Mouse (Mus musculus): ENCODE data around the gene Sorbs1. TPM values are rescaled to one million over a fixed set of nuclear protein-coding genes. Genes with fewer than 3 reads are reported as not detected.

The Sorbs1 gene
- polyA plus RNA-seq, 1 experiment from 2014 or later = 72.1 TPM

DNA sequence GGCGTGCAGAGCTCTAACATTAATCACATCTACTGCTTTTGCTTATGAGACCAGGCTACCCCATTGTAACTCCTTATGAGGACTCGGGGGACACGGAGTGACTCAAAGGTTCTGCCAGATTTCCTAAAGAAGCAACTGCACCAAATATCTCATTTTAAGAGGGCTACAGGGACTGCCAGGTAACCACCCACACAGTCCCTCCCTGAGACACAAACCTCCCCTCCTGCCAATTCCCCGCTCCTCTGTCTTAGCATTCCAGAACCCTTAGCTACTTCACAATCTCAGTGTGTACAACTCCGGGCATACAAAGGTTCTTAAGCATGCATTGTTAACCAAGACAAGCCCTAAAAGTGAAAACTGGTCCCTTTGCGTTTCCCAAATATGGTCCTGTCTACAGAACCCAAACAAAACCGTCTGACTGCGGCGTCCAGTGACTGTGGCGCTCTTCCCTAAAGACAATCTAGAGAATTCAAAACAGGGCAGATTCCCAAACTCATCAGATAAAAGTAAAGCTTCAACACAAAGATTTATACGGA lies 104.0 kb downstream of the Sorbs1 start:
- H3K36me3 ChIP-seq = no peaks in the 10 kb centered on the region
- 0 out of 2 replicates have a peak, but pooled peaks have one; percentile 3 for ATAC-seq
- no peak overlapping the region for H3K4me3 ChIP-seq (replicated peaks)
- peak overlapping the region; percentile 51; the same call in 1 of the 2 replicates for H3K27ac ChIP-seq
- H3K27me3 ChIP-seq (replicated peaks) = no peaks in the 10 kb centered on the region
- no peak overlapping the region for H3K4me2 ChIP-seq (replicated peaks)
- H3K9me3 ChIP-seq = no peaks in the 10 kb centered on the region
- WGBS = 78% methylated on average over 11 of the region's 11 CpGs
- H3K9ac ChIP-seq = no peak overlapping the region
- peaks cover 13% of the 10 kb centered on the region; the same call in 1 of the 2 replicates for H3K4me1 ChIP-seq (replicated peaks)

DNA sequence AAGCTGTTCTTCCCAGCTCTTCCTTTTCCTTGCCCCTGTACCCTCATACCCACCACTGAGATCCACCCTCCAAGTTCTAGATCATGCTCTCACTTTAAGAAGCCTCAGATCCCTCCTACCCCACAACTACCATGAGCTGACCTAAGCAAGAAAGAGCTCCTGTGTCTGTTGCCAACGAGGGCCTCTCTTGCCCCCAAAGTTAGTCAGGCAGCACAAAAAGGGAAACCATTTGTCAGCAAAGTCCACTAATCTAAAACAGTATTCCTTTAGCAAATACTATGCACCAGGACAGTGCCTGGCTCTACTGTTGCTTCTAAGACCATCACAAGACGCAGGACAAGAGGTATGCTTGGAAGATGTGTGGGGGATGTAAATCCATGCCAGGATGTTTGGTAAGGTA lies 106.4 kb downstream of the Sorbs1 start:
- no peak overlapping the region for H3K4me2 ChIP-seq (replicated peaks)
- H3K36me3 ChIP-seq = no peaks in the 10 kb centered on the region
- no peak overlapping the region for H3K9ac ChIP-seq
- WGBS = 81% methylated on average over 2 of the region's 2 CpGs
- no peaks in the 10 kb centered on the region for H3K27me3 ChIP-seq (replicated peaks)
- H3K27ac ChIP-seq = no peak overlapping the region
- no peak overlapping the region for H3K4me3 ChIP-seq (replicated peaks)
- H3K9me3 ChIP-seq = no peaks in the 10 kb centered on the region
- peaks cover 13% of the 10 kb centered on the region for H3K4me1 ChIP-seq (replicated peaks)
- no peak for ATAC-seq

DNA sequence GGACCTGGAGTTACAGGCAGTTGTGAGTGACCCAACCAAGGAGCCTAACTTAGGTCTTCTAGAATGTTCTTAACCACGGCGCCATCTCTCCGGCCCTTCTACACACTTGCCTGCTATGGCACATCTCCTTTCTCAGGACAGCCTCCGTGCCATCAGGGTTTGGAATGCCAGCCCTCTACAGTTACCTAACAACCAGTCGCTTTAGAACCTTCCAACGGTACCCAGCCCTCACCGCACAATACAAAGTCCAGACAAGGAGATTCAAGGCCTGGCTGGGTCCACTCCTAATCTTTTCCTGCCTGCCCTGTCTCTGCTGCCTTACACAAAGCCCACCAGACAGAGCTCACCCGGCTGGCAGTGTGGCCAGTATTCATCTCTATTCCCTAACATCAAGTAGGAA lies 106.9 kb downstream of the Sorbs1 start:
- Histone ChIP-seq H3K36me3 (no peaks in the 10 kb centered on the region), H3K9ac (no peak overlapping the region), H3K4me3 (replicated peaks) (no peak overlapping the region), H3K4me2 (replicated peaks) (no peak overlapping the region), H3K4me1 (replicated peaks) (peaks cover 16% of the 10 kb centered on the region), H3K27ac (no peak overlapping the region), H3K9me3 (no peaks in the 10 kb centered on the region), H3K27me3 (replicated peaks) (no peaks in the 10 kb centered on the region)
- 94% methylated on average over 8 of the region's 8 CpGs for WGBS
- no peak for ATAC-seq

DNA sequence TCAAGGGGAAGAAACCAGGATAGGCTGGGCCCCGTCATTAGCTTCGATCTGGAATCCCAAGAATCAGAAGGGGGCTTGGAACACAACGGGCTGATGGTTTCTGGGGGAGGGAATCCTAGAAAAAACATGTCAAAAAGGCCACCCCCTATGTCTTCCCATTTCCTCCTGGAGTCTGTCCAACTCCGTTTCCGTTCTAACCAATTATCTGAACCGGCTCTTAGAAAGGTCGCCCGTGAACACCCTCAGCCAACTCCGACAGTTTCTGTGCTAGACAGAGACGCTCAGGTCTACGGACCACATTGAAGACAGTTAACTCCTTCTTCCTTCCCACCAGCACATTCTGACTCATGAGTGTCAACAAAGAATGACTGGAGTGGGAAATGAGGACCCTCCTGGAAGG lies 107.8 kb downstream of the Sorbs1 start:
- ATAC-seq = no peak
- Histone ChIP-seq H3K4me3 (replicated peaks) (no peak overlapping the region), H3K36me3 (no peaks in the 10 kb centered on the region), H3K9ac (no peak overlapping the region), H3K4me2 (replicated peaks) (no peak overlapping the region), H3K27ac (peak overlapping the region; percentile 66), H3K4me1 (replicated peaks) (peaks cover 24% of the 10 kb centered on the region), H3K9me3 (no peaks in the 10 kb centered on the region), H3K27me3 (replicated peaks) (no peaks in the 10 kb centered on the region)
- 35% methylated on average over 11 of the region's 11 CpGs for WGBS

DNA sequence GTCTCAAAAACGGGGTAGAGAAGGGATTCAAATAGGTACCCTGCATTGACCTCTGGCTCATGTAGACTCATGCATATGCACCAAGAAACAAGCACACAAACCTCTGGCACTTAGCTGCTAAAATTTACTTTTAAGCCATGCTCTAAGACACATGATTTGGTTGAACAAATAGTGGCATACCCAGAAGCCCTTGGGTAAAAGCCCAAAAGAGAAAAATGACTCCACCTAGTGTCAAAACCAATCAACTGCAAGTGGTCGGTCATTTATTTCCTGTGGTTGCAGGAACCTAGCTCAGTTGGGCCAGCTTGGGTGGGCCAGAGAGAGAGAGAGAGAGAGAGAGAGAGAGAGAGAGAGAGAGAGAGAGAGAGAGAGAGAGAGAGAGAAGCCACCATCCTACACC lies 109.0 kb downstream of the Sorbs1 start:
- Histone ChIP-seq H3K27ac (0 out of 2 replicates have a peak overlapping the region, but pooled peaks have one; percentile 66), H3K4me3 (replicated peaks) (no peak overlapping the region), H3K27me3 (replicated peaks) (no peaks in the 10 kb centered on the region), H3K9ac (no peak overlapping the region), H3K9me3 (no peaks in the 10 kb centered on the region), H3K4me2 (replicated peaks) (no peak overlapping the region), H3K36me3 (no peaks in the 10 kb centered on the region), H3K4me1 (replicated peaks) (peaks cover 23% of the 10 kb centered on the region)
- 68% methylated on average over 2 of the region's 2 CpGs for WGBS
- no peak for ATAC-seq

DNA sequence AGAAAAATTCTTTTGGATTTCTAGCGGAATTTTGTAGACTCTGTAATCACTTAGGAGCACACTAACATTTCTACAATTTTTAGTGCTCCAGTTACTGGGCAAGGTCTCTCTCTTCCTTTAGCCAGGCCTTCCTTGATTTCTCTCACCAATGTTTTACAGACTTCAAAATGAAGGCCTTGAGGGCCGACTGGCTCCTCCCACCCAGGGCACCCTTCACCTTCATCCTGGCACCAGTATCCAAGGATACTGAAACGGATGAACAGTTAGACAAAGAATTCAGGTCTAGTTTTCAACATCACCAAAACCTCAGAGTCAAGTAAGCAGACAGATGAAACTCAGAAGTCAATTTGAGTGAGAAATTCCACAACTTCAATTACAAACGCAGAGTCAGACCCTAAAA lies 109.6 kb downstream of the Sorbs1 start:
- no peaks in the 10 kb centered on the region for H3K9me3 ChIP-seq
- no peak overlapping the region for H3K4me3 ChIP-seq (replicated peaks)
- H3K27me3 ChIP-seq (replicated peaks) = no peaks in the 10 kb centered on the region
- 81% methylated on average over 4 of the region's 4 CpGs for WGBS
- no peak overlapping the region for H3K9ac ChIP-seq
- H3K4me1 ChIP-seq (replicated peaks) = peaks cover 21% of the 10 kb centered on the region
- H3K36me3 ChIP-seq = no peaks in the 10 kb centered on the region
- no peak overlapping the region for H3K27ac ChIP-seq
- H3K4me2 ChIP-seq (replicated peaks) = no peak overlapping the region
- no peak for ATAC-seq

DNA sequence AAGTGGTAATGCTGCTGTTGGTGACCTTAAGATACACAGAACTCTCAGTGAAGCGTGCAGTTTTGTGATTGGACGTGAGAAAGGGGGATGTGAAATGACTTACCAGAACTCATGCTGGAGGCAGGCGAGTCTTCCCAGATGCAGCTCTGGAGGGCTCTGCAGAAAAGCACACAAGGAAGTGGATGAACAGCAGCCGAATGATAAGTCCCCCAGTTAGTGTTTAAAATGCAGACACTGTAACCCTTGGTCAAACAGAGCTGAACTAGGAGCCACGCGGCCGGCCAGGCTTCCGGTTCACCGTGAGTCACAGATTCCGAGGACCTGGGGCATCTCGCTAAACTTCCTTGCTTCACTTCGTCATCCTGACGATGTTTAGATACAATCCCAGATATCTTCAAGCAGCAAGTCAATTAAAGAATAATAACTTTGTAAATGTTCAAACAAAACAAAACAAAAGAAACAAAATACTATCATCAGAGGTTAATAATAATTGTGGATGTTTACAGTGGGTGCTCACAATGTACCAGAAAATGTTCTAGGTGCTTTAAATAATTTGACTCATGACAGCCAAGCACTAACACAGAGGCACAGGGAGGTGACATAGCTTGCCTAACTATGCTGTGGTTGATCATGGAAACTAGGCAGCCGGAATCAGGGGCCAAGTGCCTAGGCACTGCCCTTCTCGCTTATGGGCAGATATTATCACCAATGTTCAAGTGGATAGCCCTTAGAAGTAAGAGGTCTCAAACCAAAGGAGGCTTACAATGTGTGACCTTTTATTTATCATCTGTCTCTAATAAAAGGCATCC lies 111.2 kb downstream of the Sorbs1 start:
- no peaks in the 10 kb centered on the region for H3K9me3 ChIP-seq
- peak overlapping the region; percentile 12; the same call in 1 of the 2 replicates for H3K4me2 ChIP-seq (replicated peaks)
- H3K9ac ChIP-seq = no peak overlapping the region
- WGBS = 28% methylated on average over 15 of the region's 15 CpGs
- peak overlapping the region; percentile 52; the same call in 1 of the 2 replicates for H3K27ac ChIP-seq
- H3K27me3 ChIP-seq (replicated peaks) = no peaks in the 10 kb centered on the region
- peaks cover 21% of the 10 kb centered on the region for H3K4me1 ChIP-seq (replicated peaks)
- H3K36me3 ChIP-seq = no peaks in the 10 kb centered on the region
- ATAC-seq = peak; percentile 50; the same call in 1 of the 2 replicates
- no peak overlapping the region for H3K4me3 ChIP-seq (replicated peaks)

DNA sequence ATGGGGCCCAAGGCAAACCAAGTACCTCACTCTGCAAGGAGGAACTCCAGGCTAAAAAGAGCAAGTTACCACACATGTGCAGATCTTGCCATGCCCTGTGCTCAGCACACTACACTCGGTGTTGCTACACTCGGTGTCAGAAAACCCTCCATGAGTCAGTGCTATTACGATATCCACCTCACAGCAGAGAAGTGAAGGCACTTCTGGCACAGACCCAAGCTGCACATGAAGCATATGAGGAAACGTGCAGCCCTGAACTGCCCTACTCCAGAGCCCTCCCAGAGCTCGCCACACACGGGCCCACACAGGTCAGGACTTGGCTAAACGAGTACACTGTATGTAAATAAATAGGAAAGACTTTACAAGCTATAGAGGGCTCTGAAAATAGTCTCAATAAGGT lies 112.4 kb downstream of the Sorbs1 start:
- H3K27me3 ChIP-seq (replicated peaks) = no peaks in the 10 kb centered on the region
- H3K27ac ChIP-seq = no peak overlapping the region
- no peak overlapping the region for H3K4me2 ChIP-seq (replicated peaks)
- H3K9ac ChIP-seq = no peak overlapping the region
- ATAC-seq = peak; percentile 74
- H3K4me1 ChIP-seq (replicated peaks) = peaks cover 21% of the 10 kb centered on the region
- H3K9me3 ChIP-seq = no peaks in the 10 kb centered on the region
- H3K4me3 ChIP-seq (replicated peaks) = no peak overlapping the region
- 40% methylated on average over 7 of the region's 7 CpGs for WGBS
- H3K36me3 ChIP-seq = no peaks in the 10 kb centered on the region

DNA sequence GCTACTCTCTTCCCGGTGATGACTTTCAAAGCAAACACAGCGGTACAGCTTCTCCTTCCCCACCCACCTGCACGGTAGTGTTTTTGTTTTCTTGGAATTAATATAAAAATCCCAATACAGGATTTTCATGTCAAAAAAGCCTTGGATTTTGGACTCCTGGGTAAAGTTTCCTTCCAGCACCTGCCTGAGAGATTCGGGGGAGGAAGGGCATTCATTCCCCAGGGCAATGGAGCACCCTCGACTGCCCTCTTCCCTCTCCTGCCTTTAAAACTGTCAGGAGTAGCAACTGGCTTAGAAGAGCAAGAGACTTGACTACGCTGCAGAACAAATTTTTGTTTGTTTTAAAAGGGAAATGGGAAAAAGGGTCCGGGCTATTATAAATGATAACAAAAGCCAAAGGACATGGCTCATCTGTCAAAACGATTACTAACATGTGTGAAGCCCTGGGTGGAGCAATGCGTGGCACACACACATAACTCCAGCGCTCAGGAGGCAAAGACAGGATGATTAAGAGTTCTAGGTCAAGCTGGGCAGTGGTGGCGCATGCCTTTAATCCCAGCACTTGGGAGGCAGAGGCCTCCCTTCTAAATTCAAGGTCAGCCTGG lies 113.1 kb downstream of the Sorbs1 start:
- Histone ChIP-seq H3K9ac (no peak overlapping the region), H3K36me3 (no peaks in the 10 kb centered on the region), H3K4me1 (replicated peaks) (peaks cover 22% of the 10 kb centered on the region), H3K9me3 (no peaks in the 10 kb centered on the region), H3K27me3 (replicated peaks) (no peaks in the 10 kb centered on the region), H3K4me2 (replicated peaks) (no peak overlapping the region), H3K4me3 (replicated peaks) (no peak overlapping the region), H3K27ac (no peak overlapping the region)
- ATAC-seq = no peak
- WGBS = 51% methylated on average over 11 of the region's 11 CpGs

DNA sequence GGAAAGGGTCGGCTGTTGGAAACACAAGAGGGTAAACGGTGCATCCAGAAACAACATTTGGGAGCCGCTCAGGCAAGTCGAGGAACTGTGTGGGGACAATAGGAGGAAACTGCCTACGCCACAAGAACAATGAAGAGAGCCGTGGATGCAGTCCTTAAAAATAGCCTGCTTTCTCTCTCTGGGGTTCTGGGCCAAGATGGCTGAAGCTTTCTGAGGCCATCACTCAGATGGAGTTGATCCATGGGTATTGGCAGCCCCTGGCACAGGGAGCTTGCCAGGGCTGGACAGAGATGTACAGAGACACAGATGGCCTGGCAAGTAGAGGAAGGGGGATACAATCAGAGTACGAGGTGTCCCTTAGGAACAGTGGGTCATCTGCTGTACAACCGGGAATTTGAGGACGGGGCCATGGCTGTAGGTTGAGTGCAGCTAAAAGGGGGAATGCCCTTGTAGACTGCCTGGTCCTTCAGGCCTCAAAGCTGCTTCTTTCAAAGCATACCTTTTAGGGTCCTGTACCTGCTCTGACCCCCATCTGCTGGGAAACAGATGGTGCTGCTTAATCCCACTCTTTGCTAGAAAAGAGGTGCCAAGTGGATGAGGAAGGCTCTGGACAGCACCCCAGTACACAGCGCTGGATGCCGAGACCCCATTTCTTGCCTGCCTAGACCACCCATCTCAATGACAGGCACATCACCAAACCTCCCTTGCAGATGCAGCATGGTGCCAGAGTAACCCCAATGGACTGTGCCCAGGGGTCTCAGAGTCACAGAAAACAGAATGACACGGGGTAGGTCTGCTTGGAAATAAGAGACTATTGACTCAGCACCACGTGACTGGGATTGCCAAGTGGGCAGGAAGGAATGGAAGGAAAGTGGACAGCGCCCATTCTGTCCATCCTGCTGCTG lies 117.6 kb downstream of the Sorbs1 start:
- no peak for ATAC-seq
- peaks cover 19% of the 10 kb centered on the region for H3K4me1 ChIP-seq (replicated peaks)
- peak overlapping the region; percentile 80 for H3K27ac ChIP-seq
- H3K36me3 ChIP-seq = no peaks in the 10 kb centered on the region
- no peak overlapping the region for H3K4me3 ChIP-seq (replicated peaks)
- H3K27me3 ChIP-seq (replicated peaks) = no peaks in the 10 kb centered on the region
- no peaks in the 10 kb centered on the region for H3K9me3 ChIP-seq
- 85% methylated on average over 14 of the region's 14 CpGs for WGBS
- no peak overlapping the region for H3K4me2 ChIP-seq (replicated peaks)
- no peak overlapping the region for H3K9ac ChIP-seq

DNA sequence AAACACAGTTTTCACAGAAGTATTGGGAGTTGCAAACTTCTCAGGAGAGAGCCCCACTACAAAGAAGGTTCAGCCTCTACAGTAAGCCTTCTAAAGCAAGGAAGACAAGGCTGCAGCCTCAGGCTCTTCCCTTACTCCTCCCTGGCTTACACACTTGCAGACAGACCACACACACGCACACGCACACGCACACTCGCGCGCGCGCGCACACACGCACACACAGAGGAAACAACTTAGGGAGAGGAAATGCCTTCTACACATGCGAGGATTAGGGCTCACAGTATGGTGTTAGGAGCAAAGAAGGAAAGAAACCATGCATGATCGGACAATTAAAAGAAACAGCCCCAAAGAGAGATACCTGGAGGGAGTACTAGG lies 118.3 kb downstream of the Sorbs1 start:
- H3K4me2 ChIP-seq (replicated peaks) = no peak overlapping the region

More for the DNA sequence above, 118.3 kb downstream of the Sorbs1 start:
- Histone ChIP-seq H3K36me3 (no peaks in the 10 kb centered on the region), H3K4me1 (replicated peaks) (peaks cover 13% of the 10 kb centered on the region), H3K9ac (peak overlapping the region; percentile 23; the same call in 1 of the 2 replicates), H3K27me3 (replicated peaks) (no peaks in the 10 kb centered on the region), H3K9me3 (no peaks in the 10 kb centered on the region), H3K4me3 (replicated peaks) (no peak overlapping the region), H3K27ac (peak overlapping the region; percentile 80)
- whole genome bisulfite sequencing = 73% methylated on average over 12 of the region's 12 CpGs
- ATAC-seq = peak; percentile 21; the same call in 1 of the 2 replicates
